Mouse (Mus musculus): Measurements from ENCODE around the gene Jagn1. TPM values are rescaled to one million over a fixed set of nuclear protein-coding genes. Genes with fewer than 3 reads are reported as not detected.

Jagn1 gene
- polyA plus RNA-seq (2014; fragmentation: Illumina TruSeq; extraction: RNeasy Lipid Tissue Mini Kit (QIAGEN cat#74804); ENCODE audit: low read depth, low replicate concordance) = 17.2 TPM

GRCm38 (mm10) chr6:113442442-113443090, at the start of gene Jagn1:
Gene Jagn1 (plus strand): TSS chr6:113442569.

GRCm38 (mm10) chr6:113419199-113419587, 23.2 kb upstream of the Jagn1 start, which contains the start of gene Rpusd3:
Gene Rpusd3 (minus strand): TSS chr6:113419340.

GRCm38 (mm10) chr6:113435664-113436205, 6.6 kb upstream of the Jagn1 start, which contains the start of gene Cidec:
Gene Cidec (minus strand): TSS chr6:113435760.

GRCm38 (mm10) chr6:113457952-113458534, 15.7 kb downstream of the Jagn1 start, which contains the start of gene Il17re:
Gene Il17re (plus strand): TSS chr6:113458484.

GRCm38 (mm10) chr6:113471297-113471936, 29.0 kb downstream of the Jagn1 start, which contains the start of gene Il17rc:
Gene Il17rc (plus strand): TSS chr6:113471427.

GRCm38 (mm10) chr6:113483100-113483615, 40.8 kb downstream of the Jagn1 start, which contains the start of gene Creld1:
Gene Creld1 (plus strand): TSS chr6:113483297.

Other genes with a start within 250 kb of the Jagn1 start
- 0.25 TPM for gene Lhfpl4, start 247.2 kb upstream of the Jagn1 start, polyA plus RNA-seq (2014; fragmentation: Illumina TruSeq; extraction: RNeasy Lipid Tissue Mini Kit (QIAGEN cat#74804); ENCODE audit: low read depth, low replicate concordance)
- gene Mtmr14, start 204.7 kb upstream of the Jagn1 start, polyA plus RNA-seq (2014; fragmentation: Illumina TruSeq; extraction: RNeasy Lipid Tissue Mini Kit (QIAGEN cat#74804); ENCODE audit: low read depth, low replicate concordance) = 24.4 TPM
- not detected for gene Cpne9, start 160.3 kb upstream of the Jagn1 start, polyA plus RNA-seq (2014; fragmentation: Illumina TruSeq; extraction: RNeasy Lipid Tissue Mini Kit (QIAGEN cat#74804); ENCODE audit: low read depth, low replicate concordance)
- gene Brpf1, start 135.4 kb upstream of the Jagn1 start, polyA plus RNA-seq (2014; fragmentation: Illumina TruSeq; extraction: RNeasy Lipid Tissue Mini Kit (QIAGEN cat#74804); ENCODE audit: low read depth, low replicate concordance) = 5.7 TPM
- gene Ogg1, start 115.6 kb upstream of the Jagn1 start, polyA plus RNA-seq (2014; fragmentation: Illumina TruSeq; extraction: RNeasy Lipid Tissue Mini Kit (QIAGEN cat#74804); ENCODE audit: low read depth, low replicate concordance) = 3.8 TPM
- gene Camk1, start 98.6 kb upstream of the Jagn1 start, polyA plus RNA-seq (2014; fragmentation: Illumina TruSeq; extraction: RNeasy Lipid Tissue Mini Kit (QIAGEN cat#74804); ENCODE audit: low read depth, low replicate concordance) = 20.0 TPM
- 2.2 TPM for gene Tada3, start 64.7 kb upstream of the Jagn1 start, polyA plus RNA-seq (2014; fragmentation: Illumina TruSeq; extraction: RNeasy Lipid Tissue Mini Kit (QIAGEN cat#74804); ENCODE audit: low read depth, low replicate concordance)
- gene Arpc4, start 64.5 kb upstream of the Jagn1 start, polyA plus RNA-seq (2014; fragmentation: Illumina TruSeq; extraction: RNeasy Lipid Tissue Mini Kit (QIAGEN cat#74804); ENCODE audit: low read depth, low replicate concordance) = 110 TPM
- gene Ttll3, start 53.3 kb upstream of the Jagn1 start, polyA plus RNA-seq (2014; fragmentation: Illumina TruSeq; extraction: RNeasy Lipid Tissue Mini Kit (QIAGEN cat#74804); ENCODE audit: low read depth, low replicate concordance) = 3.0 TPM
- not detected for gene Rpusd3, start 23.2 kb upstream of the Jagn1 start, polyA plus RNA-seq (2014; fragmentation: Illumina TruSeq; extraction: RNeasy Lipid Tissue Mini Kit (QIAGEN cat#74804); ENCODE audit: low read depth, low replicate concordance)
- gene Cidec, start 6.8 kb upstream of the Jagn1 start, polyA plus RNA-seq (2014; fragmentation: Illumina TruSeq; extraction: RNeasy Lipid Tissue Mini Kit (QIAGEN cat#74804); ENCODE audit: low read depth, low replicate concordance) = 0.69 TPM
- 8.7 TPM for gene Il17re, start 15.9 kb downstream of the Jagn1 start, polyA plus RNA-seq (2014; fragmentation: Illumina TruSeq; extraction: RNeasy Lipid Tissue Mini Kit (QIAGEN cat#74804); ENCODE audit: low read depth, low replicate concordance)
- 3.8 TPM for gene Il17rc, start 28.9 kb downstream of the Jagn1 start, polyA plus RNA-seq (2014; fragmentation: Illumina TruSeq; extraction: RNeasy Lipid Tissue Mini Kit (QIAGEN cat#74804); ENCODE audit: low read depth, low replicate concordance)
- 1.8 TPM for gene Creld1, start 40.7 kb downstream of the Jagn1 start, polyA plus RNA-seq (2014; fragmentation: Illumina TruSeq; extraction: RNeasy Lipid Tissue Mini Kit (QIAGEN cat#74804); ENCODE audit: low read depth, low replicate concordance)
- gene Prrt3, start 59.4 kb downstream of the Jagn1 start, polyA plus RNA-seq (2014; fragmentation: Illumina TruSeq; extraction: RNeasy Lipid Tissue Mini Kit (QIAGEN cat#74804); ENCODE audit: low read depth, low replicate concordance) = not detected
- 76.8 TPM for gene Emc3, start 89.1 kb downstream of the Jagn1 start, polyA plus RNA-seq (2014; fragmentation: Illumina TruSeq; extraction: RNeasy Lipid Tissue Mini Kit (QIAGEN cat#74804); ENCODE audit: low read depth, low replicate concordance)
- 2.5 TPM for gene Fancd2, start 89.1 kb downstream of the Jagn1 start, polyA plus RNA-seq (2014; fragmentation: Illumina TruSeq; extraction: RNeasy Lipid Tissue Mini Kit (QIAGEN cat#74804); ENCODE audit: low read depth, low replicate concordance)
- gene Fancd2os, start 158.1 kb downstream of the Jagn1 start, polyA plus RNA-seq (2014; fragmentation: Illumina TruSeq; extraction: RNeasy Lipid Tissue Mini Kit (QIAGEN cat#74804); ENCODE audit: low read depth, low replicate concordance) = not detected
- gene Brk1, start 162.2 kb downstream of the Jagn1 start, polyA plus RNA-seq (2014; fragmentation: Illumina TruSeq; extraction: RNeasy Lipid Tissue Mini Kit (QIAGEN cat#74804); ENCODE audit: low read depth, low replicate concordance) = 49.6 TPM
- gene Vhl, start 181.4 kb downstream of the Jagn1 start, polyA plus RNA-seq (2014; fragmentation: Illumina TruSeq; extraction: RNeasy Lipid Tissue Mini Kit (QIAGEN cat#74804); ENCODE audit: low read depth, low replicate concordance) = 24.3 TPM
- gene Irak2, start 195.9 kb downstream of the Jagn1 start, polyA plus RNA-seq (2014; fragmentation: Illumina TruSeq; extraction: RNeasy Lipid Tissue Mini Kit (QIAGEN cat#74804); ENCODE audit: low read depth, low replicate concordance) = 13.8 TPM